Mouse (Mus musculus): Measurements from ENCODE around the gene Lig3. TPM values are rescaled to one million over a fixed set of nuclear protein-coding genes. Genes with fewer than 3 reads are reported as not detected.
"Not testable (repeated sequence)": the region's sequence is repeated elsewhere in the genome, so short reads cannot be mapped to it uniquely, and the experiment has no call there.

Lig3 gene
- polyA plus RNA-seq, 1 experiment, result 10.4 TPM

DNA sequence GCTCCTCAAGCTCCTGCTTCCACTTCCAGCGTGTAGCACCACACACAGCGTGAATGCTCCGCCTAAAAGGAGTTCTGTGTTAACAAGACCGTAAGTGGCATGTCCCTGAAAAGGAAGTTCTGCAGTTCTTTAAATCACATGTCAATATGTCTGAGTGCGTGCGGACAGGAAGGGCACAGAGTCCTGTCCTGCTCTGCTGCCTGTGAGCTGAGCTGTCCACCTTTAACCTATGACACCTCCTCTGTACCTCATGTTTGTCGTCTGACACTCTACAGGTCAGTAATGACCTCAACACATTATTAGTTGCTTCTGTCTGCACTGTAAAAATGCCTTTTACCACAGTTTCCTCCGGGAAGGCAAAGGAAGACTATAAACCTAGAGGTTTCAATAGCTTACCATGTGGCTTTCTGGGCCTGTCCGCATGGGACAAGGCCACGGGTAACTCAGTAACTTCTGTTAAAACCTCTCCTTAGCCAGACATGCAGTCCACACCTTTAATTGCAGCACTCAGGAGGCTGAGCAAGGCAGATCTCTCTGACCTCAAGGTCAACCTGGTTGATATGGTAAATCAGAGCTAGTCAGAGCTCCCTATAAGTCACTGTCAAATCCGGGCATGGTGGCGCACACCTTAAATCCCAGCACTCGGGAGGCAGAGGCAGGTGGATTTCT, 40.0 kb downstream of the Lig3 start:
- no peak for DNase-seq

DNA sequence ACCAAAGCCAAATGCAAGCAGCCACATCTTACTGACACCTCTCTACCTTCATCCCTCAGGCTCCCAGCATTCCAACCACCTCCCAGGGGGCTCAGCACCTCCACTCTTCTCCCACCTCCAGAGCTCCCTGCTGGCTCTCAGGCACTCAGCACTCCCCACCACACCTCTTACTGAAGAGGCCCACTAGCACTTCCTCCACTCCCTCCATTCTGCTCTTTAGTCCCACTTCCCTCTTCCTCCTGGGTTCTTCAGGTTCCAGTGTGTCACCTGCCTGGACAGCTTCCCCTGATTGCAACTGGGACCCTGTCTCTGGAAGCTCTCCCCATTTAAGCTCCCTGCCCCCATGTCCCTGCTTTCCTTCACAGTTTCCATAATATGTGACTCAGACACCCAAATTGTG, 45.9 kb downstream of the Lig3 start:
- no peak for DNase-seq
- no peak for TF ChIP-seq CTCF (IDR thresholded peaks at IDR 0.05; ENCODE audit: insufficient read depth, low read length)
- TF ChIP-seq POLR2A (IDR thresholded peaks at IDR 0.05; ENCODE audit: borderline replicate concordance, extremely low read depth, low read depth, low read length), result no peak
- Histone ChIP-seq H3K4me3 (replicated peaks; ENCODE audit: extremely low read depth, low read depth, low read length) (no peak overlapping the region), H3K4me1 (ENCODE audit: control insufficient read depth, insufficient read depth, low read length) (no peaks in the 10 kb centered on the region; the same call in 1 of the 2 replicates)

More for the DNA sequence above, 40.0 kb downstream of the Lig3 start:
- TF ChIP-seq CTCF (IDR thresholded peaks at IDR 0.05; ENCODE audit: insufficient read depth, low read length) (no peak), POLR2A (IDR thresholded peaks at IDR 0.05; ENCODE audit: borderline replicate concordance, extremely low read depth, low read depth, low read length) (no peak)
- WGBS, result 65% methylated on average over 13 of the region's 13 CpGs
- no peak overlapping the region for H3K4me3 ChIP-seq (replicated peaks; ENCODE audit: extremely low read depth, low read depth, low read length)
- no peaks in the 10 kb centered on the region for H3K4me1 ChIP-seq (ENCODE audit: control insufficient read depth, insufficient read depth, low read length)

DNA sequence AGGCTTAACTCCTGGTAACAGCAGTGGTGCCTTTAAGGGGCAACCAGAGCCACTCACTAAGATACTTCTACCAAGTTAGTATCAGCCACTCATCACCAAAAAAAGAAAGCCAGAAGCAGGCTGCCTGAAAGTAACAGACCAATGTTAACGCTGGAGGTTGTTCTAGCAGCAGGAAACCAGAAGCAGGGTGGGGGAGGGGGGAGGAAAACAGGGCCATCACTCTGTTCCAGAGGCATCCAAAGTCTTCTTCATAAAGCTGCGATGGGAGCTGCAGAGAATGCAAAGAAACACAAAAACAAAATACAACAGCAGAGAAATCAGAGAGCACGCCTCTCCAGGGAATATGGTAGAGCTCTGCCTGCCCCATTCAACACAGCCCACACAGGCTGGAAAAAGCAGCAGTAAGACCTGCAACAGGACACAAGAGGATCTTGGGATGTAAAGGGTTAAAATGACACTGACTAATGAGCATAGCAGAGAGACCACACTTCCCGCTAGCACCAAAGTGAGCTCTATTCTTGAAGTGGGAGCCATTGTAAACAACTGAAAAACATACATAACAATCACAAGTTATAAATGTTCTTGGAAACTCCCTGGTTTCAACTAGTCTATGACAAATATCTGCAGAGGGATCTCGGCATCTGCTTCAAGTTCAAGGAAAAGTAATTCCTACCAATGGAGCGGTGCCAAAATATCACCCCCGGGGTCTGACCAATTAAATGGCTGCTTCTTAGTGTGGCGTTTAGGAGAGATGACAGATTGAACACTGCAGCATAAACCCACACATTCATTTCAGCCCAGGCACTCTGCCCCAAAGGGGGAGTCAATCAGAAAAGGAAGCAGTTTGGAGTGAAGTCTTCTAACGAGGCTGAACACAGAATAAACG, 50.3 kb downstream of the Lig3 start:
- no peak overlapping the region for H3K4me3 ChIP-seq (replicated peaks; ENCODE audit: extremely low read depth, low read depth, low read length)
- no peak for DNase-seq
- no peaks in the 10 kb centered on the region; the same call in 1 of the 2 replicates for H3K4me1 ChIP-seq (ENCODE audit: control insufficient read depth, insufficient read depth, low read length)
- TF ChIP-seq CTCF (IDR thresholded peaks at IDR 0.05; ENCODE audit: insufficient read depth, low read length) (no peak), POLR2A (IDR thresholded peaks at IDR 0.05; ENCODE audit: borderline replicate concordance, extremely low read depth, low read depth, low read length) (no peak)
- WGBS, result 26% methylated on average over 10 of the region's 10 CpGs

DNA sequence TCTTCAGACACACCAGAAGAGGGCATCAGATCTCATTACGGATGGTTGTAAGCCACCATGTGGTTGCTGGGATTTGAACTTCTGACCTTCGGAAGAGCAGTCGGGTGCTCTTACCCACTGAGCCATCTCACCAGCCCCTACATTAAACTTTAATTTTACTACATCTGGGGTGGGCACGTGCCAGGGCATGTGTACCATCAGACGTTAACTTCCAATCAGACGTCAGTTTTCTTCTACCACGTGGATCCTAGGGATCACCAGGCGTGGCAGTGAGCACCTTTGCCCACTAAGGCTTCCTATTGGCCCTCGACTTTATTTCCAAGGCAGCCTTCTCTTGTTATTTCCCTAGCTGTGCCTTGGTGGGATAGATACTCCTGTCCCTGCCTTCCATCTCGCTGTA, 51.5 kb downstream of the Lig3 start:
- 79% methylated on average over 10 of the region's 10 CpGs for WGBS
- DNase-seq; H3K4me1 ChIP-seq (ENCODE audit: control insufficient read depth, insufficient read depth, low read length); H3K4me3 ChIP-seq (replicated peaks; ENCODE audit: extremely low read depth, low read depth, low read length): not testable (repeated sequence)

DNA sequence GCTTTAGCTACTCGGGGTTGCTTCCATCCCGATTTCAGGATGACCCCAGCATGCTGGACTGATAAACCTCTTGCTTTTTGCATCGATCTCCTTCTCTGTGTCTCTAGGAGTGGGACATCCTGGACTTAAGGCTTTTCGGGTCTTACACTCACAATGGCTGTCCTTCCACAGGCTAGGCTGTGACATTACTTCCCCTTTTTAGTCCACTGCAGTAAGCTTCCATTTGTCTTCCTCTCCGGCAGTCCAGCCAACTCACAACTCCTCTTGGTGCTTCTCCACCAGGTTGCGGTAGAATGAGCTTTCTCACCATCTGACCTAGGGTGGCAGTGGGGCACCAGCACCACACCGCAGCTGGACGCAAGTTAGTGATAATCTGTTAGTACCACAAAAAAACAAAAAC, 53.0 kb downstream of the Lig3 start:
- TF ChIP-seq POLR2A (IDR thresholded peaks at IDR 0.05; ENCODE audit: borderline replicate concordance, extremely low read depth, low read depth, low read length) (no peak), CTCF (IDR thresholded peaks at IDR 0.05; ENCODE audit: insufficient read depth, low read length) (no peak)
- H3K4me1 ChIP-seq (ENCODE audit: control insufficient read depth, insufficient read depth, low read length), result no peaks in the 10 kb centered on the region; the same call in 1 of the 2 replicates
- no peak overlapping the region for H3K4me3 ChIP-seq (replicated peaks; ENCODE audit: extremely low read depth, low read depth, low read length)
- DNase-seq, result no peak
- WGBS, result 80% methylated on average over 8 of the region's 8 CpGs

DNA sequence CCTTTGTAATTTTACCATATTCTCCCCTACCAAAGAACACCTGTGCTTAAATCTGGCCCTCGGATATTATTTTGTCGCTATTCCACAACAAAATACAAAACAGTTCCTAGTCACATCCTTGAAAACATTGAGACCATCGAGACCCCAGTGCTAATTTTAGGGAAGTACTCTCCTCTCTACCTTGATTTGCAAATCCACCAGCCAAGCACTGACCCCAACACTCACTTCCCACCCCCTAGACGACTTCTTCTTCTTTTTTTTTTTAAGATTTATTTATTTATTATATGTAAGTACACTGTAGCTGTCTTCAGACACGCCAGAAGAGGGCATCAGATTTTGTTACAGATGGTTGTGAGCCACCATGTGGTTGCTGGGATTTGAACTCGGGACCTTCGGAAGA, 53.5 kb downstream of the Lig3 start:
- 76% methylated on average over 7 of the region's 7 CpGs for WGBS

DNA sequence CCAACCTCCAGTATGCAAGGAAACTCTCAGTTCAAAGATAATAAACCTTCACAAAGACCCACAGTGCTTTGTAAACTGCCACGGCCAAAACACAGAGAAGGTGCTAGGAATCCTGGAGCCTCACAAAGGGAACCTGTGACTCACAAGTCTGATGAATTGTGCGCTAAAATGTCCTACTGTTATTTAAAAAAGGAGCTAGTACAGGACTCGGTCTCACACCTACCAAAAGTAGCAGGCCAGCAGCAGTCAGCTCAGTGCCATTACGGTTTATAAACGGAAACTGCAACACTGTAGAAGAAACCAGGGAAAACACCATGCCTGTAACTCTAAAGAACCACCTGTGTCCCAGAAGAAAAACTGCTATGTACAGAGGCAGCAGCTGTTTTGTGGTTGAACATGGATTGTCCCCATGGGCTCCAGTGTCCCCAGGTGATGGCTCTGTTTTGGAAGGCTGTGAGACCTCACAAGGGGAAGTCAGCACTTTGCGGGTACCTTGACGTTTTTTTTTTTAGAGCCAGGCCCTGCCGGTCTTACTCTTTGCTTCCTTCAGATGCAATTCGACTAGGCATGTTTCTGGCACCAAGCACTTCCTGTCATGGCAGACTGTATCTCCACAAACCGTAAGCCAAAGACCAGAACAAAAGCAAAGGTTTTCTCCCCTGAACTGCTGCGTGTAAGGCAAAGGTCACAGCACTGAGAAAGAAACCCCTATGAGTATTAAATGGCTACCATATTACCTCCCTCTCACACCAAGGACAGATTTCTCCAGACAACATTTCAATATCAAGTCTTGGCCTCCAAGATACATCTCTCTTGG, 54.9 kb downstream of the Lig3 start:
- TF ChIP-seq POLR2A (IDR thresholded peaks at IDR 0.05; ENCODE audit: borderline replicate concordance, extremely low read depth, low read depth, low read length), result no peak
- TF ChIP-seq CTCF (IDR thresholded peaks at IDR 0.05; ENCODE audit: insufficient read depth, low read length), result no peak
- no peak for DNase-seq
- Histone ChIP-seq H3K4me1 (ENCODE audit: control insufficient read depth, insufficient read depth, low read length) (no peaks in the 10 kb centered on the region; the same call in 1 of the 2 replicates), H3K4me3 (replicated peaks; ENCODE audit: extremely low read depth, low read depth, low read length) (no peak overlapping the region)
- WGBS, result 72% methylated on average over 11 of the region's 11 CpGs

More for the DNA sequence above, 53.5 kb downstream of the Lig3 start:
- DNase-seq; H3K4me3 ChIP-seq (replicated peaks; ENCODE audit: extremely low read depth, low read depth, low read length); H3K4me1 ChIP-seq (ENCODE audit: control insufficient read depth, insufficient read depth, low read length): not testable (repeated sequence)

DNA sequence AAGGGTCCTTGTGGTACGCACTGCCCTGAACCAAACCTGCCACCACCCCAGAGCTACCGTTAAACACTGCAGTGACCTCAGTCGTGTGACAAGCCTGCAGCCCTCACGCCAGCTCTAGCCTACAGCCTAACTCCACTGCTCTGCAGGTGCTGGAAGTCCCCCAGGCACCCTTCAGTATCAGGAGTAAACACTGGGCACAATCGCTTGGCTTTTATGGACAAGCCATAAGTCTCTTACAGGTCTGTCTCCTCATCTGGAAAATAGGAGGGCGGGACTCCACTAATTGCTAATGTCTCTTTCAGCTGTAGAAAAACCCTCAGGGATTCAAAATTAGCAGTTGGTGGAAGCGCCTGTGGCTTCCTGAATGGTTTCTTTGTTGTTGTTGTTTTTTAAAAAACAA, 56.3 kb downstream of the Lig3 start:
- Histone ChIP-seq H3K4me1 (ENCODE audit: control insufficient read depth, insufficient read depth, low read length) (no peaks in the 10 kb centered on the region), H3K4me3 (replicated peaks; ENCODE audit: extremely low read depth, low read depth, low read length) (no peak overlapping the region)
- WGBS, result 66% methylated on average over 7 of the region's 7 CpGs
- no peak for TF ChIP-seq POLR2A (IDR thresholded peaks at IDR 0.05; ENCODE audit: borderline replicate concordance, extremely low read depth, low read depth, low read length)
- no peak for TF ChIP-seq CTCF (IDR thresholded peaks at IDR 0.05; ENCODE audit: insufficient read depth, low read length)
- no peak for DNase-seq

DNA sequence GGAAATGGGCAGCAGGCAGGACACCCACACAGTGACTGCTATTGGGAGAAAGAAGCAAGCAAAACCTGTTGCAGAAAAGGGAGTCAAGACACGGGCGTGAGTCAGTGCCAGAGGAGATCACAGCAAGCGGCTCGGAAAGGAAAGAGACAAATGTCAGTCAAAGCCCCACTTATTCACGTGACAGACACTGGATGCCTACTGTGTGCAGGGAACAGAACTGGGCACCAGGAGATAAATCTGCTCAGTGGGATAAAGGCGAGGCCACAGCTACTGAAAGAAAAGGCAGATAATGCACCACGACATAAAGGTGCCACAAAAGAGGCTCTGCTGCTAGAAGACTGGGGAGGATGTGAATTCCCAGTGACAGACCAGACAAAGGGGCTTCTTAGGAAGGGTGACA, 56.9 kb downstream of the Lig3 start:
- TF ChIP-seq CTCF (IDR thresholded peaks at IDR 0.05; ENCODE audit: insufficient read depth, low read length), result no peak
- TF ChIP-seq POLR2A (IDR thresholded peaks at IDR 0.05; ENCODE audit: borderline replicate concordance, extremely low read depth, low read depth, low read length), result no peak
- H3K4me3 ChIP-seq (replicated peaks; ENCODE audit: extremely low read depth, low read depth, low read length), result no peak overlapping the region
- no peak for DNase-seq
- no peaks in the 10 kb centered on the region for H3K4me1 ChIP-seq (ENCODE audit: control insufficient read depth, insufficient read depth, low read length)
- WGBS, result 78% methylated on average over 7 of the region's 7 CpGs
